Mouse (Mus musculus) stomach, postnatal 0 days (tissue): ENCODE measurements around the gene Dazap1.

Experiments
- CTCF ChIP-seq: IDR thresholded peaks from 2 replicates; pipeline ENCODE4 v1.5.1; 2016; ENCODE audit warnings: antibody characterized with exemption, low read depth, mild to moderate bottlenecking, moderate library complexity
- EP300 ChIP-seq: optimal IDR thresholded peaks from 2 replicates; pipeline ENCODE3; 2016; ENCODE audit warnings: antibody characterized with exemption

DNA sequence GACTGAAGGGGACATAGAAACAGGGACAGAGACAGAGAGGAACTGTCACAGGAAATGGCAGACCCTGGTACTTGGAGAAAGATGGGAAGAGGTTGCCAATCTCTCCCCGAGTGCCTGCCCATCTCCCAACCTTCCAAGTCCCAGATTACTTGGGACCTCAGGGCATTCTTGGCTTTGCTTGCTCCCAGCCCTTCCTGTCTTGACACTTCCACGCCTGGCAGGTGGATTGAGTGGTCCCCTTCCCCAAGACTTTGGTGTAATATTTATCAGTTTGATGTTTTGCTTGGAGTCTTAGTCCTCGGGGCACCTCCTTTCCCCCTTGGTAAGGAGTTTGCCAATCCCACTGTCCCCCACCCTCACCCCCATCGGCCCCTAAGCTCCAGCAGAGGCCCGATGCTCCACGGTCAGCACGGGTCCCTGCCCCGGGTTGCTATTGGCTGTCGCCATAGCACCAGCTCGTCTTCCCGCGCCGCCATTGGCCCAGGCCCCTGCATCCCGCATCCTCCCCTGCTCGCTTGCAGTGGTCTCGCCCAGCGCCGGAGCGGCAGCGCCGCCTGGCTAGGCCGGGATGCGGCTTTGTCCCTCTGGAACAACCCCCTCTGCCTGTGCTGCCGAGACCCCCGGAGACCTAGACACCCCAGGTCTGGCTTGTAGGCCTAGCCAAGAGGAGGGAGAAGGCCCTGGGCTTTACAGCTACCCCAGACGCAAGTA is 37.4 kb downstream of the Dazap1 start:
- TF ChIP-seq EP300: no peak
- peak; percentile 39 for TF ChIP-seq CTCF
